In genomic region chr17:28279780-28280422, GRCm38 (mm10) we compare ENCODE assay signal across 8 mouse cellular contexts. TPM values are rescaled to one million over a fixed set of nuclear protein-coding genes. Genes with fewer than 3 reads are reported as not detected.
DNase-seq lines count a peak whose midpoint lies in the region; ATAC-seq and TF ChIP-seq lines count a peak whose summit lies in the region.

No protein-coding gene starts in this region.

- 32% methylated on average over 15 of the region's 15 CpGs for WGBS in liver, adult 2 months
- WGBS in liver, embryonic 11.5 days = 70% methylated on average over 15 of the region's 15 CpGs
- 66% methylated on average over 15 of the region's 15 CpGs for WGBS in liver, postnatal 0 days (ENCODE audit: insufficient replicate concordance)
- 69% methylated on average over 15 of the region's 15 CpGs for WGBS in forebrain, embryonic 16.5 days

- no peaks in the 10 kb centered on the region for H3K9me3 ChIP-seq in liver, embryonic 11.5 days (ENCODE audit: control insufficient read depth, low read length)
- H3K9me3 ChIP-seq in liver, postnatal 0 days (ENCODE audit: low read length) = no peaks in the 10 kb centered on the region
- H3K9me3 ChIP-seq in forebrain, embryonic 16.5 days (ENCODE audit: control insufficient read depth, low read length) = no peaks in the 10 kb centered on the region

- no peak for ATAC-seq in liver, embryonic 11.5 days (replicated peaks; ENCODE audit: low FRiP score)
- peak; percentile 40 for ATAC-seq in liver, postnatal 0 days
- no peak for ATAC-seq in granulocyte monocyte progenitor cell, adult 5-6 weeks (replicated peaks; ENCODE audit: poor library complexity, severe bottlenecking)
- ATAC-seq in forebrain, embryonic 16.5 days = no peak

- peak overlapping the region; percentile 15; the same call in 1 of the 2 replicates for H3K27ac ChIP-seq in liver, adult 2 months (replicated peaks; ENCODE audit: insufficient read depth, low read depth, low read length)
- H3K27ac ChIP-seq in liver, embryonic 11.5 days (ENCODE audit: low read depth, low read length) = no peak overlapping the region
- H3K27ac ChIP-seq in liver, postnatal 0 days (ENCODE audit: low read depth) = peak overlapping the region; percentile 57
- H3K27ac ChIP-seq in forebrain, embryonic 16.5 days (ENCODE audit: low read length) = no peak overlapping the region

- peak; percentile 86 for DNase-seq in liver, adult 2 months (ENCODE audit: extremely low read depth, low read depth, low spot score)
- DNase-seq in liver, embryonic 11.5 days (ENCODE audit: low spot score) = no peak
- peak; percentile 51 to 70 for DNase-seq in adrenal gland, postnatal 4 days (ENCODE audit: low spot score in 2 of 2)
- peak; percentile 54 to 60 for DNase-seq in heart, postnatal 36 days
- DNase-seq in liver, postnatal 0 days = peak; percentile 54
- DNase-seq in embryo, embryonic 9.5 days (ENCODE audit: extremely low spot score) = no peak

- peaks cover 25% of the 10 kb centered on the region; the same call in 1 of the 2 replicates for H3K79me2 ChIP-seq in liver, adult 2 months (ENCODE audit: control insufficient read depth, insufficient read depth, low read length)

- H3K9ac ChIP-seq in liver, adult 2 months (ENCODE audit: low read depth, low read length) = peak overlapping the region; percentile 32; the same call in 1 of the 2 replicates
- no peak overlapping the region for H3K9ac ChIP-seq in liver, embryonic 11.5 days (ENCODE audit: low read depth, low read length)
- 0 out of 2 replicates have a peak overlapping the region, but pooled peaks have one; percentile 21 for H3K9ac ChIP-seq in liver, postnatal 0 days (replicated peaks)
- no peak overlapping the region for H3K9ac ChIP-seq in forebrain, embryonic 16.5 days (replicated peaks; ENCODE audit: low read depth, low read length)

- intact Hi-C loops in heart, postnatal 36 days (cut with DNase I) = no loop called here

- no peaks in the 10 kb centered on the region for H3K36me3 ChIP-seq in liver, adult 2 months (ENCODE audit: control insufficient read depth, insufficient read depth, low read length)
- H3K36me3 ChIP-seq in liver, embryonic 11.5 days (ENCODE audit: control insufficient read depth, insufficient read depth, low read length) = no peaks in the 10 kb centered on the region
- H3K36me3 ChIP-seq in liver, postnatal 0 days (replicated peaks; ENCODE audit: insufficient read depth, low read length) = 0 out of 2 replicates have a peak, but pooled peaks cover 2% of the 10 kb centered on the region
- H3K36me3 ChIP-seq in forebrain, embryonic 16.5 days (ENCODE audit: control insufficient read depth, insufficient read depth) = no peaks in the 10 kb centered on the region

- no peak overlapping the region for H3K4me2 ChIP-seq in liver, embryonic 11.5 days
- H3K4me2 ChIP-seq in liver, postnatal 0 days (ENCODE audit: low read depth, low read length) = peak overlapping the region; percentile 50
- H3K4me2 ChIP-seq in forebrain, embryonic 16.5 days (ENCODE audit: low read length) = no peak overlapping the region

- H3K4me1 ChIP-seq in liver, adult 2 months (ENCODE audit: control insufficient read depth, insufficient read depth, low read length) = peaks cover 55% of the 10 kb centered on the region
- H3K4me1 ChIP-seq in liver, embryonic 11.5 days (replicated peaks; ENCODE audit: control insufficient read depth, insufficient read depth, low read length) = peaks cover 40% of the 10 kb centered on the region
- peaks cover 42% of the 10 kb centered on the region for H3K4me1 ChIP-seq in liver, postnatal 0 days (ENCODE audit: insufficient read depth)
- H3K4me1 ChIP-seq in forebrain, embryonic 16.5 days (replicated peaks; ENCODE audit: control insufficient read depth, insufficient read depth, low read length) = no peaks in the 10 kb centered on the region

- TF ChIP-seq EP300 in liver, postnatal 0 days (IDR thresholded peaks at IDR 0.05; ENCODE audit: low read depth) = no peak

- no peaks in the 10 kb centered on the region for H3K27me3 ChIP-seq in liver, adult 2 months (ENCODE audit: control insufficient read depth, insufficient read depth, low read length)
- no peaks in the 10 kb centered on the region for H3K27me3 ChIP-seq in liver, embryonic 11.5 days (replicated peaks; ENCODE audit: control insufficient read depth, insufficient read depth, low read length)
- no peaks in the 10 kb centered on the region for H3K27me3 ChIP-seq in liver, postnatal 0 days (ENCODE audit: insufficient read depth, low read length)
- H3K27me3 ChIP-seq in forebrain, embryonic 16.5 days (replicated peaks; ENCODE audit: control insufficient read depth, insufficient read depth, low read length) = no peaks in the 10 kb centered on the region

- H3K4me3 ChIP-seq in liver, adult 2 months (ENCODE audit: insufficient read depth, low read depth, low read length) = peak overlapping the region; percentile 1; the same call in 1 of the 2 replicates
- H3K4me3 ChIP-seq in liver, embryonic 11.5 days (ENCODE audit: low read depth, low read length) = no peak overlapping the region
- no peak overlapping the region for H3K4me3 ChIP-seq in liver, postnatal 0 days (ENCODE audit: low read depth, low read length)
- no peak overlapping the region for H3K4me3 ChIP-seq in forebrain, embryonic 16.5 days (replicated peaks; ENCODE audit: low read length)

- TF ChIP-seq CTCF in liver, adult 2 months (IDR thresholded peaks at IDR 0.05; ENCODE audit: low read depth, low read length) = no peak
- no peak for TF ChIP-seq CTCF in liver, postnatal 0 days (IDR thresholded peaks at IDR 0.05; ENCODE audit: low read depth)

- TF ChIP-seq POLR2A in liver, adult 2 months (IDR thresholded peaks at IDR 0.05; ENCODE audit: extremely low read depth, insufficient read depth, low read length) = no peak

RNA-seq across cellular contexts. Expression of gene Fance, which starts 33.4 kb away (rescaled TPM):
- 6.6 and 9.1 TPM in 2 replicates for total RNA-seq in liver, adult 2 months (2014; rRNA removed)
- 6.4 and 6.8 TPM in 2 replicates for polyA plus RNA-seq in liver, adult 2 months (2012; rRNA removed)
- polyA plus RNA-seq in liver, embryonic 11.5 days (2014; fragmentation: Nextera tagmentation; extraction: Ambion mirVana) = 30.2 and 31.1 TPM in 2 replicates
- 10 to 100 TPM; 38.6 to 49.3 TPM for total RNA-seq in adrenal gland, postnatal 4 days (2021)
- 10 to 100 TPM; 10.9 to 17.3 TPM for total RNA-seq in heart, postnatal 36 days (2021)
- 6.7 and 7.1 TPM in 2 replicates for polyA plus RNA-seq in liver, postnatal 0 days (2015; fragmentation: Nextera tagmentation; extraction: Ambion mirVana)
- 41.7 and 47.9 TPM in 2 replicates for total RNA-seq in granulocyte monocyte progenitor cell, adult 5-6 weeks (2014; fragmentation: Nextera tagmentation)
- total RNA-seq in granulocyte monocyte progenitor cell, adult 5-6 weeks (2017) = 15.0 and 16.4 TPM in 2 replicates
- 20.9 and 25.0 TPM in 2 replicates for polyA plus RNA-seq in forebrain, embryonic 16.5 days (2015; fragmentation: Nextera tagmentation; extraction: Ambion mirVana)

RNA-seq across cellular contexts. Expression of gene Ppard, which starts 47.4 kb away (rescaled TPM):
- total RNA-seq in liver, adult 2 months (2014; rRNA removed) = 3.0 and 3.2 TPM in 2 replicates
- polyA plus RNA-seq in liver, adult 2 months (2012; rRNA removed) = 9.7 and 13.7 TPM in 2 replicates
- polyA plus RNA-seq in liver, embryonic 11.5 days (2014; fragmentation: Nextera tagmentation; extraction: Ambion mirVana) = 1.6 and 2.3 TPM in 2 replicates
- 10 to 100 TPM; 27.1 to 33.6 TPM for total RNA-seq in adrenal gland, postnatal 4 days (2021)
- 10 to 100 TPM; 33.3 to 40.1 TPM for total RNA-seq in heart, postnatal 36 days (2021)
- polyA plus RNA-seq in liver, postnatal 0 days (2015; fragmentation: Nextera tagmentation; extraction: Ambion mirVana) = 0.66 and 0.73 TPM in 2 replicates
- 8.4 and 8.8 TPM in 2 replicates for total RNA-seq in granulocyte monocyte progenitor cell, adult 5-6 weeks (2014; fragmentation: Nextera tagmentation)
- total RNA-seq in granulocyte monocyte progenitor cell, adult 5-6 weeks (2017) = 0.34 and 5.6 TPM in 2 replicates
- 1.2 and 1.3 TPM in 2 replicates for polyA plus RNA-seq in forebrain, embryonic 16.5 days (2015; fragmentation: Nextera tagmentation; extraction: Ambion mirVana)

RNA-seq across cellular contexts. Expression of gene Rpl10a, which starts 48.4 kb away (rescaled TPM):
- 497 and 711 TPM in 2 replicates for total RNA-seq in liver, adult 2 months (2014; rRNA removed)
- polyA plus RNA-seq in liver, adult 2 months (2012; rRNA removed) = 1,137 and 1,616 TPM in 2 replicates
- 683 and 733 TPM in 2 replicates for polyA plus RNA-seq in liver, embryonic 11.5 days (2014; fragmentation: Nextera tagmentation; extraction: Ambion mirVana)
- total RNA-seq in adrenal gland, postnatal 4 days (2021) = 1,000 to 10,000 TPM; 1,198 to 1,213 TPM
- total RNA-seq in heart, postnatal 36 days (2021) = 100 to 1,000 TPM; 392 TPM
- 296 and 311 TPM in 2 replicates for polyA plus RNA-seq in liver, postnatal 0 days (2015; fragmentation: Nextera tagmentation; extraction: Ambion mirVana)
- 2,618 and 3,063 TPM in 2 replicates for total RNA-seq in granulocyte monocyte progenitor cell, adult 5-6 weeks (2014; fragmentation: Nextera tagmentation)
- 785 and 838 TPM in 2 replicates for total RNA-seq in granulocyte monocyte progenitor cell, adult 5-6 weeks (2017)
- 354 and 367 TPM in 2 replicates for polyA plus RNA-seq in forebrain, embryonic 16.5 days (2015; fragmentation: Nextera tagmentation; extraction: Ambion mirVana)

Comparison
In these comparisons a context has a peak if more than half of its experiments do, and no peak if none do; other contexts are left out.
1. DNase-seq: peak in liver, adult 2 months (single experiment), adrenal gland, postnatal 4 days (2 of 2), heart, postnatal 36 days (2 of 2) and liver, postnatal 0 days (single experiment); none in liver, embryonic 11.5 days (single experiment) and embryo, embryonic 9.5 days (single experiment).
2. H3K27ac ChIP-seq: peak in liver, adult 2 months (single experiment) and liver, postnatal 0 days (single experiment); none in liver, embryonic 11.5 days (single experiment) and forebrain, embryonic 16.5 days (single experiment).
3. H3K9ac ChIP-seq: peak in liver, adult 2 months (single experiment) and liver, postnatal 0 days (single experiment); none in liver, embryonic 11.5 days (single experiment) and forebrain, embryonic 16.5 days (single experiment).